Mouse (Mus musculus) right cerebral cortex, postnatal 4 days (tissue): Measurements from ENCODE around the gene Vmn1r214.

Experiments used
- DNase-seq: peaks from one replicate; pipeline ENCODE4 v3.0.0-alpha.2; 2022

Vmn1r214 gene

GRCm38 (mm10) chr13:23030118-23030517 lies at the start of gene Vmn1r214:
Gene Vmn1r214 (plus strand): TSS chr13:23030418.
- DNase-seq, result no peak

GRCm38 (mm10) chr13:22990214-22990891 lies 39.9 kb upstream of the Vmn1r214 start:
- no peak for DNase-seq

- DNase-seq, result no peak
These were observed 38.0 kb upstream of the Vmn1r214 start for GRCm38 (mm10) chr13:22992178-22992700.

- DNase-seq, result no peak
These were observed 37.5 kb upstream of the Vmn1r214 start for GRCm38 (mm10) chr13:22992721-22993120.

DNA sequence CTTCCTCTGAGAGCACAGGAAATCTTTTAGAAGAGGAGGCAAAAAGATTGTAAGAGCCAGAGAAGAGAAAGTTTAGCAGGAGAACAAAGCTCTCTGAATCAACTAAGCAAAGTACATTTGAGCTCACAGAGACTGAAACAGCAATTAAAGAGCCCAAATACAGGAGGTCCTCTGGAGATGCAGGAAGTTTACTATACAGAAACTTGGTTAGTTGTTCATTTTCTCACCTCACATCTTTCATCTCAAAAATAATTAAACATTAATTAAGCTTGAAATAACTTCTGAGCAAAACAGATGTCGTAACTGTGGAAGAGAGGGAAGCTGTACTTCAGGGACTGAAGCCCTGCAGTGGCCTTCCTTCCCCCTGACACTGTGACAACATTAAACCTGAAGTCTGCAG lies 22.9 kb upstream of the Vmn1r214 start, which contains the start of gene Vmn1r213:
Vmn1r213 (plus strand) TSS at position 301 of the 400 bp plus-strand sequence.
- no peak for DNase-seq

GRCm38 (mm10) chr13:23018158-23018557 lies 12.1 kb upstream of the Vmn1r214 start:
- DNase-seq, result no peak

- DNase-seq, result no peak
These were observed 5.4 kb upstream of the Vmn1r214 start for GRCm38 (mm10) chr13:23024812-23025211.

- DNase-seq, result no peak
These were observed 27.6 kb downstream of the Vmn1r214 start for GRCm38 (mm10) chr13:23057778-23058177.

DNA sequence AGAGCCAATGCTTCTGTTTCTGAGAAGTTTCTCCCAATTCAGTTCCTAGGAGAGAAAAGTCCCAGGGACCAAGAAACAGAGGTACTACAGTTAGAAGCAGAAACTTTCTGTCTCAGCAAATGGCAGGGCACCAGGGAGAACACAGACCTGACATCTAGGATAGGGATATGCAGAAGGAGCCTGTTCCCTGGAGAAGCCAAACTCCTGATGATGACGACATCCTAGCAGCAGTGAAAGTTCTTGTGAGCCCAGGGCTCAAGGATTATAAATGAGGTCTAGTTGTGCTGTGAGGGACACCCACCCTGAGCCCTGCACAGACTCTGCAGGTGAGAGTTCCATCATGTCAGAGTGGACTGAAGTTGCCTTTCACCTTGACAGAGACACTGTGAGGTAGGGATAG lies 37.5 kb downstream of the Vmn1r214 start, which contains the start of gene Vmn1r215:
Vmn1r215 (plus strand) TSS at position 301 of the 400 bp plus-strand sequence.
- DNase-seq, result no peak

DNA sequence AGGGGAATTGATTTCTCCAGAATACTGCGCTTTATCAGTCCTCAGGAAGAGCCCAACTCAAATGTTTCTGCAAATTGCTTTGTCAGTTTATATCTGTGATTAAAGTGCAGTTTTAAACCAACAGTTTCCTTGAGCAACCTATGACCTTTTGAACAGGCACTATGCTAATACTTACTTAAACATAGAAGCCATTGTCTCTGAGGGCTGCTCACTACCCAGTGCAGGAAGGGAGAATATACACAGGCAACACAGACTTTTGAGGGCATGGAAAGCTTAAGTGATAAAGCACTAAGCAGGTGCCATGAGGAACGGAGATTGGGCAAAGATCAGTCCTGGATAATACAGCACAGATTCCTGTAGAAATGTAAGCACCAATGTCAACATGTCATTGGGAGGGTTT lies 39.1 kb downstream of the Vmn1r214 start:
- DNase-seq, result no peak
